Mouse (Mus musculus) liver (tissue): Measurements from ENCODE around the gene Pecr.
A peak's percentile ranks its signal among the peaks of the same experiment; 100 is the strongest.
"Not testable (repeated sequence)": the region's sequence is repeated elsewhere in the genome, so short reads cannot be mapped to it uniquely, and the experiment has no call there.

ENCODE experiments used
- DNase-seq: peaks from one replicate; pipeline ENCODE4 v3.0.0-alpha.2; 2020; ENCODE audit warnings: mixed read lengths

The Pecr gene

DNA sequence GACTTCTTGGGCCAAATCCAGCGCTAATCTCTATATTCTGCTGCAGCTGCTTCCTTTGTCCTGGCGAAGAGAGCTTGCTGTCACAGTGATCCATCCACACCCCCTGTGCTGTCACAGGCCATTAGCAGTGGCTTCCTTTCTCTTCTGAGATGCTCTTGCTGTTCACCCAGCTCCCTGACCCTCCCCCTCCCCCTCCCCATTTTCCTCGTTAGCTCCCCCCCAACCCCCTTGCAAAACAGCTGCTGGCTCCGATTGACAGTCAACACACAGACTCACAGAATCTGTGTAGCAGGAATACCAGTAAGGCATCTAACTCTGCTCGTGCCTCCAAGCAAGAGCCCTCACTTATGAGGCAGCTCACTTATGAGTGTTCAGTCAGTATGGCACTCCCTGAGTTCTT is 2.8 kb upstream of the Pecr start:
- DNase-seq, result no peak

DNA sequence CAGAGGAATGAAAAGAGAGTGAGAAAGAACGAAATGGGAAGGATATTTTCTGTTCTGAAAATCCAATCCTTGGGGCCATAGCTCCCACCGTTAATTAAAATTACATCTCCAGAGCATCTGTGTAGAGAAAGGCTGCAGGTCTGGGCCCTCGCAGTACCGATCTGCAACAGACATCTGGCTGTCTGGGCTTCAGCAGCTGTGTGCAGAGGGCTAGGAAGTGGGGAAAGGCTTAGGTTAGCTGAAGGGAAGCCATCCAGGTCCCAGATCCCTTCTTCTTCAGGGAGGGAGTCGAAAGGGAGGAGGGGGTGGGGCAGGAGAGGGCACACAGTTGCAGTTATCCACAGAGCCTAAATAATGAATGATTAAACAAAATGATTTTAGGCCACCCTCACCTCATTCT is 425 bp upstream of the Pecr start:
- no peak for DNase-seq

DNA sequence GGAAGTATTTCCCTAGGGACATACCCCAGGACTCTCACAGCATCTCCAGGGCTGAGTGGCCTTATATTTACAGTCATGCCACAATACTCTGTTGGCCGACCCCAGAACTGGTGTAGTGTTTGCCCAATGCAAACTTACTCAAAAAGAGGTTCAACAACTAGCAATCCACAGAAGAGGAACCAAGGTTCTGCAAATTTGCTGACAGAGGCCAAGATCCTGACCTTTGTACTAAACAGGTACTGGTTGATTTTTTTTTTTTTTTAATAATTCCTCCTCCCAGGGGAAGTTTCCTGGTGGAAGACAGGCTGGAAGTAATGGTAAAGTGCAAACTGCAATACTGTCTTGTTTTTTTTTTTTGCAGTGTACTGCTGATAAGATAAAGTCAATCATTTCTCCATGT is 1.5 kb downstream of the Pecr start:
- no peak for DNase-seq

DNA sequence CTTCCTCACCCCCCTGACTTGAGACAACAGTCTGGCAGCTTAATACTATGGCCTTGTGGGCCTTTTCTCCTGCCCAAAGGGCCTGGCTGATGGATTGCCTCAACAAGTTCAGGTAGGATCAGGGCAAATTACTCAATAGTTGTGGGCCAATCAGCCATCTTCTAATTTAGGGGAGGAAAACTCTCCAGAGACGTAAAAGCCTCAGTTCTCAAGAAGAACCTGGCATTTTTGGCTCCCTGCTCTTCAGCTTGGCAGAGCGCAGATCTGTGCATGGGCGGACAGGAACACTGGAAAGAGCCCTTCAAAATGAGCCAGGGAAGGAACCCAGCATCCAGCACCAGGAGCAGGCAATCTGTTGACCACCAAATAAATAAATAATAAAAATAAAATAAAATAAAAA is 6.0 kb downstream of the Pecr start:
- no peak for DNase-seq

DNA sequence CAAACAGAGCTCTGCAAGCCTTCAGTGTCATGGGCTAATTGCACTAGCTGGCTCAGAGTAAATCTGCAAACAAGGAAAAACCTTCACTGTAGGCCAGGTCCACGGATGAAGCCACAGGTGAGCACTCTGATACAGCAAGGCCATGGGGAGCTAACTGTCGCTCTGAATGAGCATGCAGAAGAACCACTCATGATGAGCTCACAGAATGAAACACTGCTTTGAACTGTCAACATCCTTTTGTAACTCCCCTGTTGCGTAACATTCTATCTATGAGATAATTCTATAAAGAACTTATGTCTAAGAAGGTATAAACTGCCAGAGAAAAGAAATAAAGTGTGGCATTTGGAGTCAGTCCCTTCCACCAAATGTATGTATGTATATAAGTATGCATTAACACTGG is 21.0 kb downstream of the Pecr start:
- DNase-seq, result no peak

DNA sequence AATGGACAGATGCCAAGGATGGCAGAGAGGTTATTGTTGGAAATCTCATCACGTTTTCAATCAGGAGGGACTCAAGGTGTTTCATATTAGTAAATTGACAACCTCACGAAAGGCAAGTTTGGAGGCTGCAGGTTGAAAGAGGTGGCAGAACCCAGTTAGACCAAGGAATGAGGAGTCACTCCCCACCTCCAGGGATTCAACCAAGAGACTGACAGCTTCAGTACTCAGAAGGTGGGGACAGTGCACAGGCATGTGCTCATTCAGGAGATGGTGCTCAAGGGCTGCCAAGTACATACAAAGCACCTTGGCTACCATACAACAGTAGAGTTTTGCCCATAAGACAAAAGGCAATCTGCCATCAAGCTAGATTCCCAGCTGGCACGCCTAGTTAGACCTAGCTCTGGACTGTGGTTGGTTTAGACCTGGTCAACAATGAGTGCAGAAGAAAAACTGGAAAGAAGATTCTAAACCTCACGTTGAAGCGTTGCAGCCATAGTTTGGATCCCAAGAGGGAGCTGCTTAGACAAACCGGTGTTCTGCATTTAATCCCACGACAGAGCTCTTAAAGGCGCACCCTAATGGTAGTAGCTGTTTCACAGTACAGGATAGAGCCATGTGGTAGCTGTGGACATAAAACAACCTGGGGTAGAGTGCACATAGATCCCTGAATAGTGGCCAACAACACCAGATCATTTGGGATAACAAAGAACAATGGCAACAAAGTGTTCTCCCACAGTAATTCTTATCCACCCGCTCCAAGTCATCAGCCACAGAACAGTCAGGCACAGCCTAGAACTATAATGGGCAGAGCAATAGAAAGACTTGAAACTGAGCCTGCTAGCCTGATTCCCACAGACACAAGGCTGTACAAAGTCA is 27.5 kb downstream of the Pecr start:
- DNase-seq, result no peak

DNA sequence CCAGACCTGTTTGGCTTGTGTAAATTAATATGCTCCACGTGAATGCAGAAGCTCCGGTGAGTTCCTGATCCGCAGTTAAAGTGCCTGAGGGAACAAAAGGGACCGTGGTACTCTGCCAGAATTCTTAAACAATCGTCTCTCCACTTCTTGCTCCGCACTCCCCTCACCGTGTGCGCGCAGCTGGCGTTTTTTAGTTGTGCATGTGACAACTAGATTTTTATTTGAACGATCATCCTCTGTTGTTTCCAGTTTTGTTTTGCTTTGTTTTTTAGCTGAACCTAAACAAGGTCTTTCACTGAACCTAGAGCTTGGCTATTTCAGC is 28.3 kb downstream of the Pecr start:
- no peak for DNase-seq

DNA sequence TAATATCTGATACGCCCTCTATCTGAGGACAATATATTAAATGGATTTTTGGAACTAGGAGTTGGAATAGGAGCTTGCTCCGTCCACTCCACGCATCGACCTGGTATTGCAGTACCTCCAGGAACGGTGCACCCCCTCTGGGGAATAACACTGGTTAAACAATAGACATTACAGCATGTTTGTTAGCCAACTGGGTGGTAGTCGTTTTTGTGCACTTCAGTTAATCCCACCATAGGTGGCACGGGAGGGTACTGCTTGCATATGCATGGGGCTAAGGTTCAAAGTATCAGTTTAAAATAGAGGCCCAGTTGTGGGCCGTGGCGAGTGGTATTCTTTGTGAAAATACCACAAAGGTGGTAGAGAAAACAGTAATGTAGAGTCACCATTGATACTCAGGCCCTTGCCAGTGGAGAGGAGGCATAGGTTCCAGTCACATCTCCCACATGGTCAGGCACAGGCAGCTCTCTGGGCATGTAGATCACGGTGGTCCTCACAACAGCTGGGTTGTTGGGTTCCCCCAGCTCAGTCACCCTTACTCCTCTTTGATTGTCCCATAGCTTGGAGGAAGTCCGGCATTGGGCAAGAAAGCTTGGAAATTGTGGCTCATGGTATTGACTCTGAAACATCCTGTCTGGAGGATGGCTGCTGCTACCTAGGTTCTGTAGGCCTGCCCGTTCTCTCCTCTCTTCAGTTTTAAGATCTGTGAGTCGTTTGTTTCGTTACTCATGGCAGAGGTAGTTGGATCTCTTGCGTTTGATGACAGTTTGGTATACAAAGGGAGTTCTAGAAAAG is 28.9 kb downstream of the Pecr start:
- peak; percentile 86 for DNase-seq

DNA sequence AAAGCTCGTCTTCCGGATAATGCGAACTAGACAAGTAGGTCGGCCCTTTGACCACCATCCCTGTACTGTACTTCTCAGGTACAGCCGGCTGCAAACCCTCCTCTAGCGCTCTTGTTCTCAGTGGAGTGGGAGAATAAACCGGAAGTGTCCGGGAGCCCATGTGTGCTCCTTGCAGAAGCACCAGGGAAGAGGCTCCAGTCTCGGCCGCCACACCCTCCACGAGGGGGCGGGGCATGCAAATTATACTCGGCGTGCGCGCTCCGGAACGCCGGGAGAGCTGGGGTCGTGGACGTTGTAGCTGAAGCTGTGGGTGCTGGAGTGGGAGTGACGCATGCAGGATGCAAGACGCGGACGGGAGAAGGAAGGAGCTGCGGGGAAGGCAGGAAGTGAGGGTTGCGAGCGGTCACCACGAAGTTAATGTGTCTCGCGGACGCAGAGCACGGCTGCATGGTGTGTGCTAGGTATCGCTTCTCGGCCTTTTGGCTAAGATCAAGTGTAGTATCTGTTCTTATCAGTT is 29.5 kb downstream of the Pecr start:
- peak; percentile 93 for DNase-seq

DNA sequence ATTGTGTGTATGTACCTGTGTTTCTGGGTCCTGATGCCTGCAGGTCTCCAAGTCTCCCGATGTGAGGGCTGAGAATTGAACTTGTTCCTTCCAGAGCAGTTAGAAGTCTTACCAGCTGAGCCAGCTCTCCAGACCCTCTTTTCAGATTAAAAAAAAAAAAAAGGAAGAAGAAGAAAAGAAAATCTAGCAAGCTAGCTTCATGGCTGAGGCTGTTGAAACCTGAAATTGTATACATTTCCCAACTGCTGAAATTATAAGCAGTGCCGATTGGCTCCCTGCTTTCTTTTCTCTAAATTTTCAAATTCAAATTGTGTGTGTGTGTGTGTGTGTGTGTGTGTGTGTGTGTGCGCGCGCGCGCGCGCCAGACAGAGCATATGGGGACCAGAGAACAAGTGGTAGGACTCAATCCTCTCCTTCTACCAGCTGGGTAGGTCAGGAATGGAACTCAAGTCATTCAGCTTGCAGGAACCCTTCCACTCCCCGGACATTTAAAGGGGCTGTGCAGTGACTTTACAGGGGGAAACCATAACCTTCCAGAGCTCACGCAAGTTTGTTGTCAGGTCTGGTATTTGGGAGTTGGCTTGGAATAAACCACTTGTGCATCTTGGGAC is 30.1 kb downstream of the Pecr start:
- no peak for DNase-seq

DNA sequence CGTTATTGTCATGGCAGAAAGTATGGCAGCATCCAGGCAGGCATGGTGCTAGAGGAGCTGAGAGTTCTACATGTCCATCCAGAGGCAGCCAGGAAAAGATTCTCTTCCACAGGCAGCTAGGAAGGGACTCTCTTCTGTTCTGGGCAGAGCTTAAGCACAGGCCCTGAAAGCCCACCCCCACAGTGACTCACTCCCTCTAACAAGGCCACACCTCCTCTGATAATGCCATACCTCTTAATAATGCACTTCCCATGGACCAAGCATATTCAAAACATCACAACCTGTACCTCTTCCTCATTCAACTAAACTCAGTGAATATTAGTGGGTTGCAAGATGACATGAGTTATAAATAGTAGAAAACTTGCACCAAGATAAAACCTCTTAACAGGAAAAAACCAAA is 32.3 kb downstream of the Pecr start:
- DNase-seq, result no peak

DNA sequence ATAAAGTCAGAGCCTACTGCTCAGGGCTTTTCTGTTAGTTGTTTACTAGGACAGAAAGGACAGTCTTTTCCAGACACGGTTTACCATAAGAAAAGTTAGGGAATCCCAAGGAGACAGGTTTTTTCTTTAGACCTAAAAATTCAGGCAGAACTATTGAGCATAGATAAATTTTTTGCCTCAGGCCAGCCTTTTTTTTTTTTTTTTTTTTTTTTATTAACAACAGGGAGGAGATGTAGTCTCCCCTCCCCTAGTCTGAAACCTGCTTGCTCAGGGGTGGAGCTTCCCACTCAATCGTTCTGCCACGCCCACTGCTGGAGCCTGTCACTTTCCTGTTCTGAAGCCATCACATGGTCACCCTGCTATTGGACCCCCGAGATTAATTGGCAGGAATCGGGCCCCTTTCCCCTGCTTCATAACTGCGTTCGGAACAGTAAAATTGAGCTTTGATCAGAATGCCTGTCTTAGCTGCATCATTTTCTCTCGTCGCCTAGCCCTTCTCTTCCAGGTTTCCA is 35.8 kb downstream of the Pecr start:
- not testable (repeated sequence) for DNase-seq

DNA sequence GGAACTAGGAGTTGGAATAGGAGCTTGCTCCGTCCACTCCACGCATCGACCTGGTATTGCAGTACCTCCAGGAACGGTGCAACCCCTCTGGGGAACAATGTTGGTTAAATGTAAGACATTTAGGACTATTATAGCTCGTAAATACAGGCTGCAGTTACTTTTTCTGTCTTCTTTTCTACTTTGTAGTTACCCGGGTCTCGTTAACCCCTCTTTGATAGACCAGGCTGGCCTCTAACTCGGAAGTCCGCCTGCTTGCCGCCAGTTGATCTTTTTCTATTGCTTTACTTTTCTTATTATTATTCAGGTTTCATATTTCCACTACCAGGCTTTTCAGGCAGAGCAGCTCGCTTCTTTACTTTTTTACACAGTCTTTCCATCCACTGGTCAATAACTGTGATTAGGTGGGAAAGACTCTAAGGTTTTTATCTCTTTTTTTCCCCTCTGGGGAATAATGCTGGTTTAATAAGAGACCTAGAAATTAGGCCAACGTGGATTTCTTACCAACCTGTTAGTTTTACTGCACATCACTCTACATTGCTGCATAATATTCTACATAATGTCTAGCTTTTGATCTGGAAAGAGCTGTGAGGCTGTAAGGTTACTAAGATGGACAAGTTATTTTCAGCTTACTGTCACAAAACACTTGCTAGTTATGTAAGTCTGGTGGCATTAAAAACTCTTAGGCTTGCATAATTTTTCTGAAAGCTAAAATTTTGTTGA is 39.6 kb downstream of the Pecr start:
- DNase-seq, result peak; percentile 76

DNA sequence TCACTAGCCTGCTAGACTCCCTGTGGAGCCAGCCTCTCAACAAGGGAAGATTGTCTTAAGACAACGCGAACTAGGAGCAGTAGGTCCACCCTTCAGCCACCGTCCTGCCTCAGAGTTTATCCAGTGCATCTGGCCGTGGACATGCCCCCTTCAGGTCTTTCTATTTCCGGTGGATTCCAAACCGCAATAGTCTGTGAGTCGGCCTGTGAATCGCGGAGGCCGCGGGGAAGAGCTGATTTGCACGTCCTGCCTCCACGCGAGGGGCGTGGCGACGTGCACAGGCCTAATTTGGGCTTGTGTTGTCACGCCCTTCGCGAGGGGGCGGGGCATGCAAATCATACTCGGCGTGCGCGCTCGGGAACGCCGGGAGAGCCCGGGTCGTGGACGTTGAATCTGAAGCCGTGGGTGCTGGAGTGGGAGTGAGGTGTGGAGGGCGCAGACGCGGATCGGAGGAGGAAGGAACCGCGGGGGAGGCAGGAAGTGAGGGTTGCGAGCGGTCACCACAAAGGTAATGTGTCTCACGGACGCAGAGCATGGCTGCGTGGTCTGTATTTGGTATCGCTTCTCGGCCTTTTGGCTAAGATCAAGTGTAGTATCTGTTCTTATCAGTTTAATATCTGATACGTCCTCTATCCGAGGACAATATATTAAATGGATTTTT is 40.3 kb downstream of the Pecr start:
- peak; percentile 98 for DNase-seq

DNA sequence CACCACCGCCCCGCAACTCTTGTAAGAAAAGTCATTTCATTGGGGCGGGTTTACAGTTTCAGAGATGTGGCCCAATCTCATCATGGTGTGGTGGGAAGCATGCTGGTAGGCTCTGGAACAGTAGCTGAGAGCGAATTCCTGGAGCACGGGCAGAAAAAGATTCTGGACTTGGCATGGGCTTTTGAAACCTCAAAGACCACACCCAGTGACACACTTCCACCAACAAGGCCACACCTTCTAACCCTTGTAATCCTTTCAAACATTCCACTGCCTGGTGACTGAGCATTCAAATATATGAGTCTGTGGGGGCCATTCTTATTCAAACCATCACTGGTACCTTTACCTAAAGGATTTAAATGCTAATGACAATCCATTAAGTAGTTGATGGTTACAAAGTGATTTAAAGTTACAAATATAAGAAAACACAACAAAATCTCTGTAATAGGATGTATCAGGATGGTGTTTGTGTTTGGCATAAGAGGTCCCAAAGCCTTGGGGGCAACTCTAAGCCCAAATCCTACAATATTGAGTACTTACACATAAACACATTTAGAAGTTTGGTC is 41.5 kb downstream of the Pecr start:
- no peak for DNase-seq

DNA sequence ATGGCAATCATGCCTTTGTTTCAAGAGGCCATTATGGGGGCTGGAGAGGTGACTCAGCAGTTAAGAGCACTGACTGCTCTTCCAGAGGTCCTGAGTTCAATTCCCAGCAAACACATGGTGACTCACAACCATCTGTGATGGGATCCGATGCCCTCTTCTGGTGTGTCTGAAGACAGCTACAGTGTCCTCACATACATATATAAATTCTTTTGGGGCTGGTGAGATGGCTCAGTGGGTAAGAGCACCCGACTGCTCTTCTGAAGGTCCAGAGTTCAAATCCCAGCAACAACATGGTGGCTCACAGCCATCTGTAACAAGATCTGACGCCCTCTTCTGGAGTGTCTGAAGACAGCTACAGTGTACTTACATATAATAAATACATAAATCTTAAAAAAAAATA is 45.0 kb downstream of the Pecr start:
- DNase-seq, result not testable (repeated sequence)

DNA sequence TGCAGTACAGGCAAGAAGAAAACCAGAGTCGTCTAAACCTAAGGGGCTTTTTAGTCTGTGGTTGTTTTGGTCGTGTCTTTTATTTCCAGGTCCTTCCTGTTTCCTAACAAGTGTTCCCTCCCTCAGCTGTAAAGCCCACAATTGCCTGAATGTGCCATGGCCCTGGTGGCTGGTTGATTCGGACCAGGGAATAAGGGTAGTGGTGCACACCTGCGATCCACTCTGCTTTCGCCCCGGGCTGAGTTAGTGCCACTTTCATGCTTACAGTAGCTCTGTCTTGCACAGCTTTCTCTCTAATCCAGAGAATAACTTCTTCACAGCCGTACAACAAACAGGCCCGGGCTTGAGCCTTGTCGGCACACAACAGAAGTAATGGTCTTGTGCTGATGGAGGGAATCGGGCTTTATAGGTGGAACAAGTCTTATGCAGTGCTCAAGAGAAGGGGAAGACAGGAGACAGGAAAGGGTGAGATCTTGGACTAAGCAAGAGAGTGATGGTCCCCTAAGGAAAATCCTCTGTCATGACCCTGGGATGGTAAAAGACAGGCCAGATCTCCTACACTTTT is 46.0 kb downstream of the Pecr start:
- DNase-seq, result no peak

DNA sequence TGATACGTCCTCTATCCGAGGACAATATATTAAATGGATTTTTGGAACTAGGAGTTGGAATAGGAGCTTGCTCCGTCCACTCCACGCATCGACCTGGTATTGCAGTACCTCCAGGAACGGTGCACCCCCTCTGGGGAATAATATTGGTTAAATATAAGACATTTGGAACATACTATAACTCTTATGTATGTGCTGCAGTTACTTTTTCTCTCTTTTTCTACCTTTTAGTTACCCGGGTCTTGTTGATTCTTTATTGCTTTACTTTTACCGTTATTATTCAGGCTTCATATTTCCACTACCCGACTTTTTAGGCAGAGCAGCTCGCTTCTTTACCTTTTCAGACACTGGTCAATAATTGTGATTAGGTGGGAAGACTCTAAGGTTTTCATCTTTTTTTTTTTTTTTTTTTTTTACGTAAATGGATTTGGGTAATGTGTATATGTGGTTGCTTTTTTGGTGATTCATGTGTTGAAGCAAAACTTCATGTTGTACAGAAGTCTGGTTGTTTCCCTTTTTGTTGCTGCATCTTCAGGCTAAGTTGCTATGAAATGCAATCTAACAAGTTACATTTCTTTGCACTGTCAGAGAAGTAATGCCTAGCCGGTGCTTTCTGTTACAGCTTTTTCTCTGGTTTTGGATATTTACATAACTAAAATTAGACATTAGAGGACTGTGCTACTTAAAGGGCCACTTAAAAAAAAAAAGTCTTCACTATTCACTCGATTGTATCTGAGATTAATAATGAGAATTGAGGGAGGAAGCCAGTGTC is 46.9 kb downstream of the Pecr start:
- no peak for DNase-seq

DNA sequence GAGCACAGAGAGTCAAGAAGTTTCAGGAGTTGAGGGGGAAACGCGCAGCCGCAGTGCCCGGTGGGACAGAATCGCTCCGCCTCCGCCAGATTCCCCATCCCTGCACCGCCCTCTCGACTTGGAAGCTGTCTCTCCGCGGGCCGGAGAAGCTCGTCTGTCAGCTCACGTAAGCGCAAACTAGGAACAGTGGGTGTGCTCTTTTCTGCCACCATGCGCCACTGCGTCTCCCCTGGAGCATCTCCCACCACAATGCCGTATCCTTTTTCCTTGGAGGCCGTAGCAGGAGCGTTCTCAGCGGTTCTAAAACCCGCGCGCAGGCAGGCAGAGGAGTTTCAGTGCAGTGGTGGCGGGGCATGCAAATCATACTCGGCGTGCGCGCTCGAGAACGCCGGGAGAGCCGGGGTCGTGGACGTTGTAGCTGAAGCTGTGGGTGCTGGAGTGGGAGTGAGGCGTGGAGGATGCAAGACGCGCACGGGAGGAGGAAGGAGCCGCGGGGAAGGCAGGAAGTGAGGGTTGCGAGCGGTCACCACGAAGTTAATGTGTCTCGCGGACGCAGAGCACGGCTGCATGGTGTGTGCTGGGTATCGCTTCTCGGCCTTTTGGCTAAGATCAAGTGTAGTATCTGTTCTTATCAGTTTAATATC is 47.6 kb downstream of the Pecr start:
- DNase-seq, result peak; percentile 66

DNA sequence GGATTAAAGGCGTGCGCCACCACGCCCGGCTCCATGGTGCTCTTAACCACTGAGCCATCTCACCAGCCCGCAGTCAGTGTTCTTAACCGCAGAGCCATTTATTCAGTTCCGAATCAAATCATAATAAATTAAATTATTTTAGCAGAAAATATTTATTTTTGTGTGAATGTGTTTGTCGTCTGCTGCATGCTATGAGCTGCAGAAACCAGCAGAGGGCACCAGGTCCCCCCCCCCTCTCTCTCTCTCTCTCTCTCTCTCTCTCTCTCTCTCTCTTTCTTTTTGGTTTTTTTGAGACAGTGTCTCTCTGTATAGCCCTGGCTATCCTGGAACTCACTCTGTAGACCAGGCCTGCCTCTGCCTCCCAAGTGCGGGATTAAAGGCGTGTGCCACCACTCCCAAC is 51.5 kb downstream of the Pecr start:
- DNase-seq, result not testable (repeated sequence)
